Mouse (Mus musculus): ENCODE results near the gene Sf3b6. TPM values are rescaled to one million over a fixed set of nuclear protein-coding genes. Genes with fewer than 3 reads are reported as not detected.
"Not testable (repeated sequence)": the region's sequence is repeated elsewhere in the genome, so short reads cannot be mapped to it uniquely, and the experiment has no call there.

The Sf3b6 gene
- total RNA-seq (2015), result 220 and 242 TPM in 2 replicates
- total RNA-seq (2017), result 122 and 137 TPM in 2 replicates

GRCm38 (mm10) chr12:4817361-4818101 is at the start of gene Sf3b6:
Sf3b6 (plus strand) TSS chr12:4817544.
- ATAC-seq (ENCODE audit: poor library complexity, severe bottlenecking), result peak; percentile 98

- peak; percentile 100 for ATAC-seq (ENCODE audit: poor library complexity, severe bottlenecking)
These were observed 48.6 kb upstream of the Sf3b6 start, which contains the start of the genes Pfn4 and Fam228b for GRCm38 (mm10) chr12:4768492-4769332. Pfn4 (plus strand) TSS chr12:4769022. Fam228b (minus strand) TSS chr12:4769267.

- peak; percentile 40 for ATAC-seq (ENCODE audit: poor library complexity, severe bottlenecking)
These were observed 48.0 kb upstream of the Sf3b6 start for GRCm38 (mm10) chr12:4769333-4769723.

- ATAC-seq (ENCODE audit: poor library complexity, severe bottlenecking), result no peak
These were observed 42.3 kb upstream of the Sf3b6 start for GRCm38 (mm10) chr12:4774895-4775587.

- no peak for ATAC-seq (ENCODE audit: poor library complexity, severe bottlenecking)
These were observed 41.8 kb upstream of the Sf3b6 start for GRCm38 (mm10) chr12:4775588-4775949.

- ATAC-seq (ENCODE audit: poor library complexity, severe bottlenecking), result no peak
These were observed 39.6 kb upstream of the Sf3b6 start for GRCm38 (mm10) chr12:4777734-4778133.

GRCm38 (mm10) chr12:4780245-4780644 is 37.1 kb upstream of the Sf3b6 start:
- no peak for ATAC-seq (ENCODE audit: poor library complexity, severe bottlenecking)

- ATAC-seq (ENCODE audit: poor library complexity, severe bottlenecking), result no peak
These were observed 36.1 kb upstream of the Sf3b6 start for GRCm38 (mm10) chr12:4781270-4781669.

GRCm38 (mm10) chr12:4781725-4782404 is 35.5 kb upstream of the Sf3b6 start:
- ATAC-seq (ENCODE audit: poor library complexity, severe bottlenecking), result not testable (repeated sequence)

- no peak for ATAC-seq (ENCODE audit: poor library complexity, severe bottlenecking)
These were observed 33.7 kb upstream of the Sf3b6 start for GRCm38 (mm10) chr12:4783598-4783997.

GRCm38 (mm10) chr12:4784466-4784865 is 32.9 kb upstream of the Sf3b6 start:
- no peak for ATAC-seq (ENCODE audit: poor library complexity, severe bottlenecking)

GRCm38 (mm10) chr12:4788128-4788527 is 29.2 kb upstream of the Sf3b6 start:
- ATAC-seq (ENCODE audit: poor library complexity, severe bottlenecking), result not testable (repeated sequence)

- ATAC-seq (ENCODE audit: poor library complexity, severe bottlenecking), result no peak
These were observed 23.6 kb upstream of the Sf3b6 start for GRCm38 (mm10) chr12:4793718-4794117.

- not testable (repeated sequence) for ATAC-seq (ENCODE audit: poor library complexity, severe bottlenecking)
These were observed 19.9 kb upstream of the Sf3b6 start for GRCm38 (mm10) chr12:4797471-4797870.

GRCm38 (mm10) chr12:4811036-4811435 is 6.3 kb upstream of the Sf3b6 start:
- no peak for ATAC-seq (ENCODE audit: poor library complexity, severe bottlenecking)

- no peak for ATAC-seq (ENCODE audit: poor library complexity, severe bottlenecking)
These were observed 5.6 kb upstream of the Sf3b6 start for GRCm38 (mm10) chr12:4811705-4812104.

GRCm38 (mm10) chr12:4813636-4814035 is 3.7 kb upstream of the Sf3b6 start:
- ATAC-seq (ENCODE audit: poor library complexity, severe bottlenecking), result no peak

GRCm38 (mm10) chr12:4816680-4817360 is 524 bp upstream of the Sf3b6 start:
- ATAC-seq (ENCODE audit: poor library complexity, severe bottlenecking), result no peak; the same call in 1 of the 2 replicates

- no peak for ATAC-seq (ENCODE audit: poor library complexity, severe bottlenecking)
These were observed 9.9 kb downstream of the Sf3b6 start for GRCm38 (mm10) chr12:4827256-4827655.

- ATAC-seq (ENCODE audit: poor library complexity, severe bottlenecking), result no peak
These were observed 19.6 kb downstream of the Sf3b6 start for GRCm38 (mm10) chr12:4836959-4837358.

All from megakaryocyte, adult 5-6 weeks (primary cell).